Mouse (Mus musculus): ENCODE data around the gene Ppm1b. TPM values are rescaled to one million over a fixed set of nuclear protein-coding genes. Genes with fewer than 3 reads are reported as not detected.

The Ppm1b gene
- total RNA-seq, 1 experiment = 75.9 TPM

- in situ Hi-C loops (cut with MboI; ENCODE audit: low sequenced_read_pairs in 2 of 2, unreplicated experiment in 2 of 2) = no loop called here
- TF ChIP-seq HCFC1 (IDR thresholded peaks at IDR 0.05; ENCODE audit: borderline replicate concordance, insufficient read depth, low read length) (no peak), CHD2 (IDR thresholded peaks at IDR 0.05; ENCODE audit: low read depth, low read length) (no peak), MAFK (IDR thresholded peaks at IDR 0.05; ENCODE audit: insufficient read depth, low read depth, low read length) (no peak)
These were observed 32.0 kb downstream of the Ppm1b start for GRCm38 (mm10) chr17:84988514-84988913.

GRCm38 (mm10) chr17:84995844-84996243, 39.3 kb downstream of the Ppm1b start:
- no peak overlapping the region for H3K27ac ChIP-seq (ENCODE audit: insufficient read depth, low read depth, low read length, poor library complexity, severe bottlenecking)
- no peak overlapping the region for H3K4me3 ChIP-seq (ENCODE audit: insufficient read depth in 1 of 2, low read depth in 1 of 2, low read length in 2 of 2, poor library complexity in 1 of 2, severe bottlenecking in 1 of 2)
- peaks cover 2 to 3% of the 10 kb centered on the region in 2 experiments; a peak in 2 of 4 replicates for H3K4me1 ChIP-seq (ENCODE audit: control insufficient read depth in 2 of 2, insufficient read depth in 2 of 2, low read length in 2 of 2, poor library complexity in 1 of 2)
- DNase-seq (ENCODE audit: low read depth, low spot score) = no peak
- TF ChIP-seq ZC3H11A (IDR thresholded peaks at IDR 0.05; ENCODE audit: borderline replicate concordance, low read depth, low read length) (no peak), ZNF384 (IDR thresholded peaks at IDR 0.05; ENCODE audit: low read depth, low read length) (no peak), MAFK (IDR thresholded peaks at IDR 0.05; ENCODE audit: insufficient read depth, low read depth, low read length) (no peak), CHD2 (IDR thresholded peaks at IDR 0.05; ENCODE audit: low read depth, low read length) (no peak), HCFC1 (IDR thresholded peaks at IDR 0.05; ENCODE audit: borderline replicate concordance, insufficient read depth, low read length) (no peak)
- peaks cover 13% of the 10 kb centered on the region for H3K36me3 ChIP-seq (ENCODE audit: control insufficient read depth, insufficient read depth, low read length, poor library complexity, severe bottlenecking)
- H3K9me3 ChIP-seq (ENCODE audit: control insufficient read depth, insufficient read depth, low read depth, low read length) = no peaks in the 10 kb centered on the region
- in situ Hi-C loops (cut with MboI; ENCODE audit: low sequenced_read_pairs in 2 of 2, unreplicated experiment in 2 of 2) = no loop called here
- H3K9ac ChIP-seq (ENCODE audit: insufficient read depth, low read depth, low read length, poor library complexity, severe bottlenecking) = no peak overlapping the region

More at GRCm38 (mm10) chr17:84988514-84988913, 32.0 kb downstream of the Ppm1b start:
- H3K4me3 ChIP-seq (ENCODE audit: insufficient read depth in 1 of 2, low read depth in 1 of 2, low read length in 2 of 2, poor library complexity in 1 of 2, severe bottlenecking in 1 of 2) = no peak overlapping the region
- H3K27ac ChIP-seq (ENCODE audit: insufficient read depth, low read depth, low read length, poor library complexity, severe bottlenecking) = no peak overlapping the region
- H3K4me1 ChIP-seq (ENCODE audit: control insufficient read depth in 2 of 2, insufficient read depth in 2 of 2, low read length in 2 of 2, poor library complexity in 1 of 2) = peaks cover 2 to 3% of the 10 kb centered on the region in 2 experiments; a peak in 1 of 4 replicates
- H3K36me3 ChIP-seq (ENCODE audit: control insufficient read depth, insufficient read depth, low read length, poor library complexity, severe bottlenecking) = peaks cover 4% of the 10 kb centered on the region; the same call in 1 of the 2 replicates
- no peaks in the 10 kb centered on the region for H3K9me3 ChIP-seq (ENCODE audit: control insufficient read depth, insufficient read depth, low read depth, low read length)
- DNase-seq (ENCODE audit: low read depth, low spot score) = no peak
- no peak overlapping the region for H3K9ac ChIP-seq (ENCODE audit: insufficient read depth, low read depth, low read length, poor library complexity, severe bottlenecking)

- H3K36me3 ChIP-seq (ENCODE audit: control insufficient read depth, insufficient read depth, low read length, poor library complexity, severe bottlenecking) = peaks cover 15% of the 10 kb centered on the region
- DNase-seq (ENCODE audit: low read depth, low spot score) = no peak
- in situ Hi-C loops (cut with MboI; ENCODE audit: low sequenced_read_pairs in 2 of 2, unreplicated experiment in 2 of 2) = no loop called here
- H3K9me3 ChIP-seq (ENCODE audit: control insufficient read depth, insufficient read depth, low read depth, low read length) = no peaks in the 10 kb centered on the region
- no peak overlapping the region for H3K9ac ChIP-seq (ENCODE audit: insufficient read depth, low read depth, low read length, poor library complexity, severe bottlenecking)
- no peak overlapping the region for H3K4me3 ChIP-seq (ENCODE audit: insufficient read depth in 1 of 2, low read depth in 1 of 2, low read length in 2 of 2, poor library complexity in 1 of 2, severe bottlenecking in 1 of 2)
- TF ChIP-seq CHD2 (IDR thresholded peaks at IDR 0.05; ENCODE audit: low read depth, low read length) (no peak), HCFC1 (IDR thresholded peaks at IDR 0.05; ENCODE audit: borderline replicate concordance, insufficient read depth, low read length) (no peak), MAFK (IDR thresholded peaks at IDR 0.05; ENCODE audit: insufficient read depth, low read depth, low read length) (no peak), ZC3H11A (IDR thresholded peaks at IDR 0.05; ENCODE audit: borderline replicate concordance, low read depth, low read length) (no peak), ZNF384 (IDR thresholded peaks at IDR 0.05; ENCODE audit: low read depth, low read length) (no peak)
- no peak overlapping the region for H3K27ac ChIP-seq (ENCODE audit: insufficient read depth, low read depth, low read length, poor library complexity, severe bottlenecking)
- H3K4me1 ChIP-seq (ENCODE audit: control insufficient read depth in 2 of 2, insufficient read depth in 2 of 2, low read length in 2 of 2, poor library complexity in 1 of 2) = peaks cover 2 to 3% of the 10 kb centered on the region in 2 experiments; a peak in 2 of 4 replicates
These were observed 41.1 kb downstream of the Ppm1b start for GRCm38 (mm10) chr17:84997639-84998038.

GRCm38 (mm10) chr17:84999636-85000035, 43.1 kb downstream of the Ppm1b start:
- TF ChIP-seq MAFK (IDR thresholded peaks at IDR 0.05; ENCODE audit: insufficient read depth, low read depth, low read length) (no peak), ZNF384 (IDR thresholded peaks at IDR 0.05; ENCODE audit: low read depth, low read length) (no peak), CHD2 (IDR thresholded peaks at IDR 0.05; ENCODE audit: low read depth, low read length) (no peak), HCFC1 (IDR thresholded peaks at IDR 0.05; ENCODE audit: borderline replicate concordance, insufficient read depth, low read length) (no peak), ZC3H11A (IDR thresholded peaks at IDR 0.05; ENCODE audit: borderline replicate concordance, low read depth, low read length) (no peak)
- H3K36me3 ChIP-seq (ENCODE audit: control insufficient read depth, insufficient read depth, low read length, poor library complexity, severe bottlenecking) = peaks cover 14% of the 10 kb centered on the region
- H3K9me3 ChIP-seq (ENCODE audit: control insufficient read depth, insufficient read depth, low read depth, low read length) = no peaks in the 10 kb centered on the region
- DNase-seq (ENCODE audit: low read depth, low spot score) = no peak
- no peak overlapping the region for H3K27ac ChIP-seq (ENCODE audit: insufficient read depth, low read depth, low read length, poor library complexity, severe bottlenecking)
- no peak overlapping the region for H3K9ac ChIP-seq (ENCODE audit: insufficient read depth, low read depth, low read length, poor library complexity, severe bottlenecking)
- H3K4me3 ChIP-seq (ENCODE audit: insufficient read depth in 1 of 2, low read depth in 1 of 2, low read length in 2 of 2, poor library complexity in 1 of 2, severe bottlenecking in 1 of 2) = no peak overlapping the region
- in situ Hi-C loops (cut with MboI; ENCODE audit: low sequenced_read_pairs in 2 of 2, unreplicated experiment in 2 of 2) = no loop called here
- peaks cover 2 to 3% of the 10 kb centered on the region in 2 experiments; a peak in 2 of 4 replicates for H3K4me1 ChIP-seq (ENCODE audit: control insufficient read depth in 2 of 2, insufficient read depth in 2 of 2, low read length in 2 of 2, poor library complexity in 1 of 2)

GRCm38 (mm10) chr17:85013485-85013884, 56.9 kb downstream of the Ppm1b start:
- no peak for DNase-seq (ENCODE audit: low read depth, low spot score)
- H3K4me1 ChIP-seq (ENCODE audit: control insufficient read depth in 2 of 2, insufficient read depth in 2 of 2, low read length in 2 of 2, poor library complexity in 1 of 2) = 0 out of 4 replicates have a peak, but pooled peaks cover 0 to 2% of the 10 kb centered on the region in 2 experiments
- in situ Hi-C loops (cut with MboI; ENCODE audit: low sequenced_read_pairs in 2 of 2, unreplicated experiment in 2 of 2) = no loop called here
- H3K4me3 ChIP-seq (ENCODE audit: insufficient read depth in 1 of 2, low read depth in 1 of 2, low read length in 2 of 2, poor library complexity in 1 of 2, severe bottlenecking in 1 of 2) = no peak overlapping the region
- H3K9ac ChIP-seq (ENCODE audit: insufficient read depth, low read depth, low read length, poor library complexity, severe bottlenecking) = no peak overlapping the region
- no peaks in the 10 kb centered on the region for H3K9me3 ChIP-seq (ENCODE audit: control insufficient read depth, insufficient read depth, low read depth, low read length)
- no peak overlapping the region for H3K27ac ChIP-seq (ENCODE audit: insufficient read depth, low read depth, low read length, poor library complexity, severe bottlenecking)
- TF ChIP-seq ZNF384 (IDR thresholded peaks at IDR 0.05; ENCODE audit: low read depth, low read length) (no peak), ZC3H11A (IDR thresholded peaks at IDR 0.05; ENCODE audit: borderline replicate concordance, low read depth, low read length) (no peak), MAFK (IDR thresholded peaks at IDR 0.05; ENCODE audit: insufficient read depth, low read depth, low read length) (no peak), HCFC1 (IDR thresholded peaks at IDR 0.05; ENCODE audit: borderline replicate concordance, insufficient read depth, low read length) (no peak), CHD2 (IDR thresholded peaks at IDR 0.05; ENCODE audit: low read depth, low read length) (no peak)
- peaks cover 9% of the 10 kb centered on the region; the same call in 1 of the 2 replicates for H3K36me3 ChIP-seq (ENCODE audit: control insufficient read depth, insufficient read depth, low read length, poor library complexity, severe bottlenecking)
